Mouse (Mus musculus) spleen, adult 2 months (tissue): Measurements from ENCODE around the gene Sf3b5.

Experiments
- CTCF ChIP-seq: fragments of 200-500 bp; IDR thresholded peaks from 2 replicates; pipeline ENCODE4 v1.5.1; 2011; ENCODE audit warnings: mild to moderate bottlenecking, inconsistent platforms; ENCODE audit not compliant: insufficient read depth, insufficient read length, insufficient replicate concordance; ENCODE audit errors: extremely low read depth
- POLR2A ChIP-seq: fragments of 200-500 bp; IDR thresholded peaks from 2 replicates; pipeline ENCODE4 v1.6.1; 2011; ENCODE audit warnings: low read depth, low read length, inconsistent platforms

DNA sequence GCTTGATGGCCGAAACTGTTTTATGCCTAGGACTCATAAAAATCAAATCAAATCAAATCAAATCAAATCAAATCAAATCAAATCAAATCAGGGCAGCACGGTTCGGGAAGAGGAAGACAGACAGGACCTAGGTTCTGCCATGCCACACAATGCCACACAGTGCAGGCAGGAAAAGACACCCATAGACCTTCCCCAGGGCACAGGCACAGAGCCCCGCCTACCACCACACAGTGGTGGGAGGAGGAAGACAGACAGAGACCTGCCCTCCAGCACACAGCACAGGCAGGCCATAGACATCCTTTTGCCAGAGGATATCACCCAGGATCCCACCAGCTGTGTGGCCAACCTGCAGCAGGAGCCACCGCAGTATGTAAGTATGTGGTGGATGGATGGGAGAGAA is 13.2 kb upstream of the Sf3b5 start:
- no peak for TF ChIP-seq CTCF
- TF ChIP-seq POLR2A = no peak
